Comparison of ENCODE assay signal across 16 mouse cellular contexts in genomic region chr16:52405272-52405671, GRCm38 (mm10).
"Had no signal": no experiment of that assay in that cellular context is flagged by ENCODE, and none has a peak within 500 bp of the region (broad histone marks: within the 10 kb centered on the region; RNA-seq: fewer than 3 reads in every experiment).

No protein-coding gene starts in this region.

- H3K9ac ChIP-seq: limb, embryonic 15.5 days; liver, embryonic 12.5 days; lung, embryonic 14.5 days; neural tube, embryonic 12.5 days had no signal

- H3K9me3 ChIP-seq: limb, embryonic 15.5 days; liver, embryonic 12.5 days; neural tube, embryonic 12.5 days had no signal

- DNase-seq: kidney, adult 9 months; kidney, postnatal 36 days; layer of hippocampus, adult 9-11 months; layer of hippocampus, postnatal 36 days; lung, embryonic 14.5 days; lung, postnatal 10 days; lung, postnatal 4 days; retina, postnatal 1 day; right cerebral cortex, postnatal 14 days; thymus, adult 2 months; thymus, postnatal 25 days had no signal

- H3K27me3 ChIP-seq: limb, embryonic 15.5 days; liver, embryonic 12.5 days; neural tube, embryonic 12.5 days had no signal

- H3K4me3 ChIP-seq: limb, embryonic 15.5 days; liver, embryonic 12.5 days; neural tube, embryonic 12.5 days had no signal

- ATAC-seq: liver, embryonic 12.5 days had no signal

- H3K4me1 ChIP-seq: limb, embryonic 15.5 days; liver, embryonic 12.5 days; neural tube, embryonic 12.5 days had no signal

- H3K27ac ChIP-seq: kidney, postnatal 0 days; limb, embryonic 15.5 days; liver, embryonic 12.5 days; neural tube, embryonic 12.5 days had no signal

- H3K36me3 ChIP-seq: limb, embryonic 15.5 days; liver, embryonic 12.5 days; neural tube, embryonic 12.5 days had no signal

- H3K4me2 ChIP-seq: limb, embryonic 15.5 days; liver, embryonic 12.5 days; lung, embryonic 14.5 days; midbrain, embryonic 11.5 days; neural tube, embryonic 12.5 days had no signal
